Mouse (Mus musculus) G1E-ER4 (cell line): ENCODE results near the gene Dcp1a. TPM values are rescaled to one million over a fixed set of nuclear protein-coding genes. Genes with fewer than 3 reads are reported as not detected.

Experiments
- GATA1 ChIP-seq: IDR thresholded peaks from one replicate; pipeline ENCODE4 v1.8.0; 2012; ENCODE audit warnings: low read length, inconsistent platforms
- polyA plus RNA-seq: library from polyadenylated mRNA; stranded (reverse); fragments of >175 nt; gene quantifications from 2 replicates; pipeline ENCODE4 v1.2.3, GENCODE M21; 2012

Dcp1a gene
- polyA plus RNA-seq, 1 experiment = 38.1 TPM

GRCm38 (mm10) chr14:30570303-30570702, 91.0 kb downstream of the Dcp1a start:
- no peak for TF ChIP-seq GATA1

DNA sequence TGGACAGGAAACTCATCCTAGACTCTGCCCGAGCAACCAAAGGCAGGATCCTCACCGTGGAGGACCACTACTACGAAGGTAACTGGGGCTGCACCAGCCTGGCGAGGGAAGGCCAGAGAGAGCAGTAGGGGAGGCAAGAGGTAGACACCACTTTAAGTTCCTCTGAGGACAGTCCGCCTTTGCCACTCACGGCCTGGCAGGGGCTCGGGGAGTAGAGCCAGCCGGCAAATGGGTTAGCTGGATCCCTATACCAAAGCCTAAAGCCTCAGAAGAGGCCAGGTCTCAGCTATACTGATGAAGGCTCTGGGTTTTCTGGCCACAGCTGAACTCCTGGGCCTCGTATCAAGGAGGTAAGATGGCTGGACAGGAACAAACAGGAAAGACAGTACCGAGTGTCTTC, 92.9 kb downstream of the Dcp1a start:
- TF ChIP-seq GATA1 = no peak

GRCm38 (mm10) chr14:30573235-30573634, 93.9 kb downstream of the Dcp1a start:
- TF ChIP-seq GATA1 = no peak

GRCm38 (mm10) chr14:30573983-30574584, 94.7 kb downstream of the Dcp1a start:
- TF ChIP-seq GATA1 = no peak

DNA sequence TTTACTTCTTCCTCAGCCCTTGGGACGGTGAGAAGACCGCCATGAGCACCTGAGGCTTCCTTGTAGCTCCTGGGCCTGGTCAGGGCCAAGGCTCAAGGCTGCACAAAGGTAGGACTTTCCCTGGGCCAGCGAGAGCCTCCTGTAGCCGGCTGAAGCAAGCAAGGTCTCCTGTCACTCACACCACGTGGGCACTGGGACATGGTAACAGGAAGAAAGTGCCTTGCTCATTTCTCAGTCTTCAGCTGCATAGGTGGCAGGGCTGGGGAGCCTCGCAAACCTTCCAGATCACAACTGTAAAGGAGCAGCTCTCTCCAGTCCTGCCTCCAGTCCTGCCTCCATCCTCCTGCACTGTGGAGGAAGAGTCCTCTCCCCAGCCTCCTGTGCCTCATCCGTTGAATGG, 96.5 kb downstream of the Dcp1a start:
- TF ChIP-seq GATA1 = no peak

DNA sequence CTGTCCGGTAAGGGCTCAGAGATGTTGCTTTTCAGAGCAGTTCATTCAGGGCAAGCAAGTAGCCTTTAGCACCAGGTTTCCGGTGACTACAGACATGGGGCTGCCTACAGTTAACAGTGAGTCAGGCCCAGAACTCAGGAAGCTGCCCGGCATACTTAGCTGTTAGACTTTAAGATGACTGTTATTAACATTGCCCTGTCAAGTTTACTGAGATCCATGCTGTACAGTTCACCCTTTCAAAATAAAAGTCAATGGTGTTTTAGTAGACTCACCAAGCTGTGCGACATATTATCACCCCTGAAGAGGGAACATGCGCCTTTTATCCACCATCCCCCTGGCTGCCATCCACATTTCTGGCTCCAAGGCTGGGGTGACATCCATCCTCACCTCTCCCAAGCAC, 96.9 kb downstream of the Dcp1a start:
- TF ChIP-seq GATA1 = no peak

Other genes starting within 250 kb of the Dcp1a start
- gene Cacna1d, start 11.9 kb downstream of the Dcp1a start, polyA plus RNA-seq = not detected in 2 replicates
- gene Tkt, start 68.8 kb downstream of the Dcp1a start, polyA plus RNA-seq = 875 and 1,011 TPM in 2 replicates
- 10.8 and 14.5 TPM in 2 replicates for gene Prkcd, start 146.7 kb downstream of the Dcp1a start, polyA plus RNA-seq
- gene Rft1, start 174.8 kb downstream of the Dcp1a start, polyA plus RNA-seq = 5.7 and 6.0 TPM in 2 replicates
- gene Sfmbt1, start 235.3 kb downstream of the Dcp1a start, polyA plus RNA-seq = 2.2 and 2.3 TPM in 2 replicates